Mouse (Mus musculus) midbrain, embryonic 12.5 days (tissue): ENCODE measurements around the gene Atf5. TPM values are rescaled to one million over a fixed set of nuclear protein-coding genes. Genes with fewer than 3 reads are reported as not detected.
A peak's percentile ranks its signal among the peaks of the same experiment; 100 is the strongest.

Experiments
- ATAC-seq: fragments of 200-750 bp; cut with Nextera tagmentation; 2 replicates; pipeline ENCODE4 v1.8.0; 2017; ENCODE audit warnings: low read depth, moderate TSS enrichment, moderate library complexity; ENCODE audit not compliant: low FRiP score
- H3K27ac ChIP-seq: fragments of 300-500 bp; sonication (generic); replicated peaks from 2 replicates; pipeline ENCODE4 v1.5.1; 2016; ENCODE audit warnings: mild to moderate bottlenecking
- H3K27me3 ChIP-seq: fragments of 300-500 bp; sonication (generic); 2 replicates; pipeline ENCODE4 v1.6.1; 2016; ENCODE audit warnings: mild to moderate bottlenecking
- H3K36me3 ChIP-seq: fragments of 300-500 bp; sonication (generic); 2 replicates; pipeline ENCODE4 v1.6.1; 2016
- H3K4me1 ChIP-seq: fragments of 300-500 bp; sonication (generic); 2 replicates; pipeline ENCODE4 v1.6.1; 2016
- H3K4me2 ChIP-seq: fragments of 300-500 bp; sonication (generic); replicated peaks from 2 replicates; pipeline ENCODE4 v1.6.1; 2016; ENCODE audit warnings: mild to moderate bottlenecking, moderate library complexity
- H3K4me3 ChIP-seq: fragments of 300-500 bp; sonication (generic); 2 replicates; pipeline ENCODE4 v1.5.1; 2016; ENCODE audit warnings: mild to moderate bottlenecking
- H3K9ac ChIP-seq: fragments of 300-500 bp; sonication (generic); replicated peaks from 2 replicates; pipeline ENCODE4 v1.6.1; 2016; ENCODE audit warnings: mild to moderate bottlenecking, moderate library complexity
- H3K9me3 ChIP-seq: fragments of 300-500 bp; sonication (generic); 2 replicates; pipeline ENCODE4 v1.6.1; 2016; ENCODE audit warnings: mild to moderate bottlenecking
- WGBS: fragments of 180-500 bp; shearing (Covaris S2); methylation state at CpG from one replicate; pipeline ENCODE4 v1.1.7; 2016; 5-methylcytosine and 5-hydroxymethylcytosine counted together
- polyA plus RNA-seq: library from polyadenylated mRNA; unstranded; fragments of >200 nt; fragmentation: Nextera tagmentation; extraction: Ambion mirVana; gene quantifications from 2 replicates; pipeline ENCODE4 v1.2.1, GENCODE M21; 2016

Atf5 gene
- polyA plus RNA-seq, result 5.6 and 6.3 TPM in 2 replicates

- Histone ChIP-seq H3K36me3 (peaks cover 7% of the 10 kb centered on the region; the same call in 1 of the 2 replicates), H3K27ac (peak within 1 kb of the TSS; percentile 94), H3K4me2 (peak within 1 kb of the TSS; percentile 87), H3K9me3 (no peaks in the 10 kb centered on the region), H3K4me1 (peaks cover 52% of the 10 kb centered on the region), H3K27me3 (no peaks in the 10 kb centered on the region), H3K9ac (peak within 1 kb of the TSS; percentile 90), H3K4me3 (peak within 1 kb of the TSS; percentile 89)
- WGBS, result under 1% methylated on average over 28 of the region's 57 CpGs
- peak; percentile 35 for ATAC-seq
Measured at GRCm38 (mm10) chr7:44816470-44817021, at the start of gene Atf5. Gene Atf5, minus strand, starts transcription at chr7:44816658.

GRCm38 (mm10) chr7:44864595-44865542 is 48.4 kb upstream of the Atf5 start:
- no peak for ATAC-seq
- 0 out of 2 replicates have a peak overlapping the region, but pooled peaks have one; percentile 2 for H3K27ac ChIP-seq
- peaks cover 57% of the 10 kb centered on the region for H3K36me3 ChIP-seq
- no peaks in the 10 kb centered on the region for H3K27me3 ChIP-seq
- 86% methylated on average over 24 of the region's 24 CpGs for WGBS
- no peaks in the 10 kb centered on the region for H3K9me3 ChIP-seq
- H3K4me1 ChIP-seq, result peaks cover 48% of the 10 kb centered on the region
- H3K9ac ChIP-seq, result no peak overlapping the region
- no peak overlapping the region for H3K4me2 ChIP-seq
- no peak overlapping the region for H3K4me3 ChIP-seq

GRCm38 (mm10) chr7:44863982-44864494 is 47.6 kb upstream of the Atf5 start:
- Histone ChIP-seq H3K4me1 (peaks cover 48% of the 10 kb centered on the region), H3K27me3 (no peaks in the 10 kb centered on the region), H3K27ac (no peak overlapping the region), H3K9ac (no peak overlapping the region), H3K36me3 (peaks cover 61% of the 10 kb centered on the region), H3K4me3 (no peak overlapping the region), H3K4me2 (no peak overlapping the region), H3K9me3 (no peaks in the 10 kb centered on the region)
- no peak for ATAC-seq
- WGBS, result 85% methylated on average over 11 of the region's 11 CpGs

- no peak overlapping the region for H3K4me3 ChIP-seq
- H3K27ac ChIP-seq, result no peak overlapping the region
- H3K9ac ChIP-seq, result no peak overlapping the region
- WGBS, result 91% methylated on average over 14 of the region's 14 CpGs
- no peak overlapping the region for H3K4me2 ChIP-seq
- peaks cover 61% of the 10 kb centered on the region for H3K36me3 ChIP-seq
- no peaks in the 10 kb centered on the region for H3K9me3 ChIP-seq
- peaks cover 51% of the 10 kb centered on the region for H3K4me1 ChIP-seq
- no peak for ATAC-seq
- no peaks in the 10 kb centered on the region for H3K27me3 ChIP-seq
Measured at GRCm38 (mm10) chr7:44863210-44863609, 46.8 kb upstream of the Atf5 start.

GRCm38 (mm10) chr7:44862434-44862833 is 46.0 kb upstream of the Atf5 start:
- Histone ChIP-seq H3K36me3 (peaks cover 61% of the 10 kb centered on the region), H3K27me3 (no peaks in the 10 kb centered on the region), H3K4me2 (no peak overlapping the region), H3K9ac (no peak overlapping the region), H3K27ac (no peak overlapping the region), H3K4me3 (no peak overlapping the region), H3K9me3 (no peaks in the 10 kb centered on the region), H3K4me1 (peaks cover 49% of the 10 kb centered on the region)
- no peak for ATAC-seq
- 90% methylated on average over 8 of the region's 8 CpGs for WGBS

- no peak overlapping the region for H3K4me2 ChIP-seq
- no peaks in the 10 kb centered on the region for H3K9me3 ChIP-seq
- H3K4me3 ChIP-seq, result no peak overlapping the region
- H3K4me1 ChIP-seq, result peaks cover 42% of the 10 kb centered on the region
- WGBS, result 83% methylated on average over 14 of the region's 14 CpGs
- peak overlapping the region; percentile 52 for H3K27ac ChIP-seq
- peaks cover 57% of the 10 kb centered on the region for H3K36me3 ChIP-seq
- no peak for ATAC-seq
- H3K27me3 ChIP-seq, result no peaks in the 10 kb centered on the region
- no peak overlapping the region for H3K9ac ChIP-seq
Measured at GRCm38 (mm10) chr7:44861429-44861816, 45.0 kb upstream of the Atf5 start.

GRCm38 (mm10) chr7:44860576-44861428 is 44.3 kb upstream of the Atf5 start:
- Histone ChIP-seq H3K27ac (peak overlapping the region; percentile 52), H3K4me2 (no peak overlapping the region), H3K4me3 (0 out of 2 replicates have a peak overlapping the region, but pooled peaks have one; percentile 18), H3K9me3 (no peaks in the 10 kb centered on the region), H3K27me3 (no peaks in the 10 kb centered on the region), H3K36me3 (peaks cover 52% of the 10 kb centered on the region), H3K4me1 (peaks cover 38% of the 10 kb centered on the region), H3K9ac (peak overlapping the region; percentile 50; the same call in 1 of the 2 replicates)
- peak; percentile 5; the same call in 1 of the 2 replicates for ATAC-seq
- 61% methylated on average over 22 of the region's 22 CpGs for WGBS

- H3K27me3 ChIP-seq, result no peaks in the 10 kb centered on the region
- 94% methylated on average over 11 of the region's 11 CpGs for WGBS
- no peak for ATAC-seq
- no peak overlapping the region for H3K9ac ChIP-seq
- H3K4me2 ChIP-seq, result no peak overlapping the region
- H3K9me3 ChIP-seq, result no peaks in the 10 kb centered on the region
- H3K27ac ChIP-seq, result no peak overlapping the region
- no peak overlapping the region for H3K4me3 ChIP-seq
- peaks cover 34% of the 10 kb centered on the region for H3K4me1 ChIP-seq
- H3K36me3 ChIP-seq, result peaks cover 43% of the 10 kb centered on the region
Measured at GRCm38 (mm10) chr7:44859896-44860295, 43.4 kb upstream of the Atf5 start.

GRCm38 (mm10) chr7:44857905-44858304 is 41.4 kb upstream of the Atf5 start:
- peak overlapping the region; percentile 68 for H3K4me2 ChIP-seq
- peak overlapping the region; percentile 71 for H3K4me3 ChIP-seq
- peak overlapping the region; percentile 92; the same call in 1 of the 2 replicates for H3K27ac ChIP-seq
- 31% methylated on average over 8 of the region's 8 CpGs for WGBS
- no peak for ATAC-seq
- no peaks in the 10 kb centered on the region for H3K27me3 ChIP-seq
- H3K36me3 ChIP-seq, result peaks cover 30% of the 10 kb centered on the region
- no peaks in the 10 kb centered on the region for H3K9me3 ChIP-seq
- H3K9ac ChIP-seq, result peak overlapping the region; percentile 89
- H3K4me1 ChIP-seq, result peaks cover 50% of the 10 kb centered on the region

GRCm38 (mm10) chr7:44857042-44857552 is 40.6 kb upstream of the Atf5 start, which contains the start of gene Pnkp:
Gene Pnkp, plus strand, starts transcription at chr7:44857139.
- Histone ChIP-seq H3K36me3 (peaks cover 28% of the 10 kb centered on the region), H3K9me3 (no peaks in the 10 kb centered on the region), H3K27ac (peak within 1 kb of the TSS; percentile 92), H3K27me3 (no peaks in the 10 kb centered on the region), H3K9ac (peak within 1 kb of the TSS; percentile 89), H3K4me3 (peak within 1 kb of the TSS; percentile 71), H3K4me2 (peak within 1 kb of the TSS; percentile 68), H3K4me1 (peaks cover 50% of the 10 kb centered on the region)
- peak; percentile 21; the same call in 1 of the 2 replicates for ATAC-seq
- under 1% methylated on average over 32 of the region's 32 CpGs for WGBS
